Mouse (Mus musculus) lung, embryonic 15.5 days (tissue): Measurements from ENCODE around the gene Rnf114. TPM values are rescaled to one million over a fixed set of nuclear protein-coding genes. Genes with fewer than 3 reads are reported as not detected.

Source experiments
- ATAC-seq: fragments of 200-750 bp; cut with Nextera tagmentation; 2 replicates; pipeline ENCODE4 v1.8.0; 2017; ENCODE audit warnings: moderate number of reproducible peaks, borderline replicate concordance; ENCODE audit not compliant: low FRiP score, low TSS enrichment; ENCODE audit errors: extremely low read depth
- H3K27ac ChIP-seq: fragments of 300-500 bp; sonication (generic); 2 replicates; pipeline ENCODE4 v1.5.1; 2015; ENCODE audit warnings: moderate library complexity, mild to moderate bottlenecking, inconsistent platforms
- H3K27me3 ChIP-seq: fragments of 300-500 bp; sonication (generic); 2 replicates; pipeline ENCODE4 v1.6.1; 2015; ENCODE audit warnings: inconsistent platforms
- H3K36me3 ChIP-seq: fragments of 300-500 bp; sonication (generic); 2 replicates; pipeline ENCODE4 v1.6.1; 2015; ENCODE audit warnings: inconsistent platforms
- H3K4me1 ChIP-seq: fragments of 300-500 bp; sonication (generic); 2 replicates; pipeline ENCODE4 v1.6.1; 2015; ENCODE audit warnings: inconsistent platforms
- H3K4me2 ChIP-seq: fragments of 300-500 bp; sonication (generic); 2 replicates; pipeline ENCODE4 v1.6.1; 2015; ENCODE audit warnings: inconsistent platforms, mild to moderate bottlenecking, moderate library complexity
- H3K4me3 ChIP-seq: fragments of 300-500 bp; sonication (generic); 2 replicates; pipeline ENCODE4 v1.5.1; 2015; ENCODE audit warnings: mild to moderate bottlenecking, inconsistent platforms
- H3K9ac ChIP-seq: fragments of 300-500 bp; sonication (generic); 2 replicates; pipeline ENCODE4 v1.6.1; 2015; ENCODE audit warnings: inconsistent platforms
- H3K9me3 ChIP-seq: fragments of 300-500 bp; sonication (generic); 2 replicates; pipeline ENCODE4 v1.6.1; 2016; ENCODE audit warnings: inconsistent platforms
- WGBS: fragments of 180-500 bp; shearing (Covaris S2); methylation state at CpG from one replicate; pipeline ENCODE4 v1.1.7; 2015; 5-methylcytosine and 5-hydroxymethylcytosine counted together
- polyA plus RNA-seq: library from polyadenylated mRNA; unstranded; fragments of >200 nt; fragmentation: Nextera tagmentation; extraction: Ambion mirVana; gene quantifications from 2 replicates; pipeline ENCODE4 v1.2.1, GENCODE M21; 2015

Gene Rnf114
- polyA plus RNA-seq, 1 experiment from 2014 or later = 102 TPM

DNA sequence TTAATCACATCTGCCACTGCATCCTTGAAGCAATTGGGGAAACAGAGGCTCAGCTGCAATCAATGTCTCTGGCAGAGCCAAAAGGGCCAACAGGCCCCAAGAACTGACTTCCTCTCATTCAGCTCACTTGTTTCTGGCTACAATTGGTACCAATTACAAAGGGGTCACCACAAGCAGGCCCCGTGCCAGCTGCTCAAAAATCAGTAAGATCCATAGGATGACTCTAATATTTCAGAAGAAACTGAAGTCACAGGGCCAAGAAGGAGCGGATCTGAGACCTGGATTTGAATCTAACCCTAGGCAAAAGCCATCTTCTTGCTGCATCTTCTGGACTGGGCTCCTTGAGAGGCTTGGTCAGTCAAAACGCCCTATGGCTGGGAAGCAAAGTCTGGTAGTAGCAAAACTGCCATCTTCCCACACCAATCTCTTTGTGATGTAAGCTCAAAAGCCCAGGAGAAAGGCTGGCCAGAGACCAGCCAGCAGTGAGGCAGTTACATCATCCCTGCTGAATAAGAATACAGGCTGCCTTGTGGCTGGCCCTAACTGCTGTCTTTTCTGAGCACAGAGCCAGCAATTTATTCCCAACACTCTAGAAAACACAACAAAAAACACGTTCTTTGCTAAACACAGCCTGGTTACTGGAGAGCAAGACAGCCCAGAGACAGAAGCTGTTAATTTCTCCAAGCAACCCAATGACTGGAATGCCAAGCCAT lies 1.5 kb upstream of the Rnf114 start:
- H3K4me2 ChIP-seq = peak overlapping the region; percentile 94
- H3K4me3 ChIP-seq = peak overlapping the region; percentile 100
- H3K27me3 ChIP-seq = no peaks in the 10 kb centered on the region
- H3K27ac ChIP-seq = no peak overlapping the region
- ATAC-seq = no peak
- WGBS = 70% methylated on average over 4 of the region's 4 CpGs
- no peaks in the 10 kb centered on the region for H3K36me3 ChIP-seq
- no peaks in the 10 kb centered on the region for H3K9me3 ChIP-seq
- H3K4me1 ChIP-seq = peaks cover 19% of the 10 kb centered on the region
- H3K9ac ChIP-seq = peak overlapping the region; percentile 92; the same call in 1 of the 2 replicates

GRCm38 (mm10) chr2:167492713-167493636 lies 530 bp downstream of the Rnf114 start, which contains the start of gene Spata2:
Spata2 (minus strand) TSS chr2:167492887.
- H3K36me3 ChIP-seq = no peaks in the 10 kb centered on the region
- peak within 1 kb of the TSS; percentile 92 for H3K9ac ChIP-seq
- ATAC-seq = peak; percentile 86
- no peaks in the 10 kb centered on the region for H3K9me3 ChIP-seq
- peaks cover 19% of the 10 kb centered on the region for H3K4me1 ChIP-seq
- H3K27ac ChIP-seq = peak within 1 kb of the TSS; percentile 95
- H3K4me3 ChIP-seq = peak within 1 kb of the TSS; percentile 100
- peak within 1 kb of the TSS; percentile 94 for H3K4me2 ChIP-seq
- H3K27me3 ChIP-seq = no peaks in the 10 kb centered on the region
- 2% methylated on average over 63 of the region's 63 CpGs for WGBS

- ATAC-seq = no peak
- H3K4me2 ChIP-seq = no peak overlapping the region
- 77% methylated on average over 7 of the region's 7 CpGs for WGBS
- H3K9ac ChIP-seq = no peak overlapping the region
- no peak overlapping the region for H3K4me3 ChIP-seq
- H3K27ac ChIP-seq = no peak overlapping the region
- no peaks in the 10 kb centered on the region for H3K27me3 ChIP-seq
- peaks cover 7% of the 10 kb centered on the region for H3K4me1 ChIP-seq
- H3K9me3 ChIP-seq = no peaks in the 10 kb centered on the region
- no peaks in the 10 kb centered on the region for H3K36me3 ChIP-seq
Measured at GRCm38 (mm10) chr2:167496437-167496836, 4.0 kb downstream of the Rnf114 start.

DNA sequence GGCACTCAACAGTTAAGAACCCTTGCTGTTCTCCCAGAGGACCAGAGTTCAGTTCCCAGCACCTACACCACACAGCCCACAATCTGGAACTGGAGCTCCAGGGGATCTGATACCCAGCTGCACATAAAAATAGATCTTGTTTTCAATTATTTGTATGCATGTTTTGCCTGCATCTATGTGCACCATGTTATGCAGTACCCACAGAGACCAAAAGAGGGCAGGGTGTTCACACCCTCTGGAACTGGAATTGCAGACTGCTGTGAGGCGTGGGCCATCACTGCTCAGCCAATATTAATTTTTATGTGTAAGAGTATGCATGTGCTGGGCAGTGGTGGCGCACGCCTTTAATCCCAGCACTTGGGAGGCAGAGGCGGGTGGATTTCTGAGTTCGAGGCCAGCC lies 4.8 kb downstream of the Rnf114 start:
- H3K4me3 ChIP-seq = no peak overlapping the region
- no peaks in the 10 kb centered on the region for H3K9me3 ChIP-seq
- no peaks in the 10 kb centered on the region for H3K27me3 ChIP-seq
- no peaks in the 10 kb centered on the region; the same call in 1 of the 2 replicates for H3K4me1 ChIP-seq
- no peak for ATAC-seq
- H3K36me3 ChIP-seq = no peaks in the 10 kb centered on the region
- H3K27ac ChIP-seq = no peak overlapping the region
- WGBS = 68% methylated on average over 5 of the region's 5 CpGs
- no peak overlapping the region for H3K9ac ChIP-seq
- H3K4me2 ChIP-seq = no peak overlapping the region

- Histone ChIP-seq H3K36me3 (peaks cover 9% of the 10 kb centered on the region), H3K4me2 (peak overlapping the region; percentile 87), H3K4me3 (peak overlapping the region; percentile 89), H3K27ac (peak overlapping the region; percentile 80), H3K27me3 (no peaks in the 10 kb centered on the region), H3K9ac (peak overlapping the region; percentile 85; the same call in 1 of the 2 replicates), H3K4me1 (peaks cover 40% of the 10 kb centered on the region), H3K9me3 (no peaks in the 10 kb centered on the region)
- WGBS = 38% methylated on average over 13 of the region's 13 CpGs
- no peak for ATAC-seq
Measured at GRCm38 (mm10) chr2:167502554-167503252, 10.3 kb downstream of the Rnf114 start.

GRCm38 (mm10) chr2:167503253-167503895 lies 10.9 kb downstream of the Rnf114 start:
- Histone ChIP-seq H3K36me3 (peaks cover 14% of the 10 kb centered on the region), H3K4me1 (peaks cover 44% of the 10 kb centered on the region), H3K4me2 (peak overlapping the region; percentile 87), H3K9ac (peak overlapping the region; percentile 85), H3K9me3 (no peaks in the 10 kb centered on the region), H3K27me3 (no peaks in the 10 kb centered on the region), H3K4me3 (peak overlapping the region; percentile 89), H3K27ac (peak overlapping the region; percentile 80)
- ATAC-seq = peak; percentile 87
- whole genome bisulfite sequencing = under 1% methylated on average over 62 of the region's 85 CpGs

DNA sequence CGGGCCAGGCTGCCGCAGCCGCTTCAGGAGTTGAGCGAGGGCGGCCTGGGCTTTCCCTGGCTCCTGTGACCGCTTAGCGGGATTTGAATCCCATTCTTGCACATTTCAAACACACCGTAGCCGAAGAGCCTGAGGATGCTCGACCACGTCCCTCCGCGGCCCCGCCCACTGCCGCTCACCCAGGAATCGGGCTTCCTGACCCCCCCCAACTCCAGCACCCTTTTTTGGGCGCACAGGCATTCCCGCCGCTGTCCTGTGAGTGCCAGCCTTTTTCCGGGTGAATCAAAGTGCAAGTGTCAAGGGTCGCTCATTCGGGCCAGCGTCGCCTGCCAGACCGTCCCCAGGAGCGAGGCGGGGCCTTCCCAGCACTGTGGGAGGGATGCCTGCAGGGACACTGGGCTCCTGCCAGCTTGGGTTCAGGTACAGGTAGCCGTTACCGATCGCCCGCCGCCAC lies 11.5 kb downstream of the Rnf114 start:
- H3K9ac ChIP-seq = peak overlapping the region; percentile 85
- peaks cover 44% of the 10 kb centered on the region for H3K4me1 ChIP-seq
- H3K27ac ChIP-seq = peak overlapping the region; percentile 80
- no peaks in the 10 kb centered on the region for H3K9me3 ChIP-seq
- peaks cover 18% of the 10 kb centered on the region for H3K36me3 ChIP-seq
- no peaks in the 10 kb centered on the region for H3K27me3 ChIP-seq
- peak overlapping the region; percentile 89 for H3K4me3 ChIP-seq
- under 1% methylated on average over 32 of the region's 32 CpGs for WGBS
- ATAC-seq = peak; percentile 17; the same call in 1 of the 2 replicates
- H3K4me2 ChIP-seq = peak overlapping the region; percentile 87

DNA sequence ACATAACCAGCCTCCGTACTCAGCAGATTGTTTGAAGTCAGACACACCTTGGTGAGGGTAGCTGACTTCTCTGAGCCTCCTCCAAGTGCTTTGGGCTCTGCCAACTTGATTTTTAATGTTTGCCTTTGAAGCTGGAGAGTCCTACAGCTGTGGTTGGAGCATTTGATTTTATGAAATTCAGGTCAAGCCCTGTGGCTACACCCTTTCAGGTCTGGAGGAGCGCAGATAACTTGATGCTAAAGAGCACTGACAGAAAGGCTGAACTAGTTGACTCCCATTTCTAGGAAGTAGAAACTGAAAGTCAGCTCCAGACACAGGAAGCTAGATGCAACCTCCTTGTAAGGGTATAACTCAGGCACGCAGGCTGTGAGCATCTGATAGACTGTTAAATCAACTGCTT lies 12.7 kb downstream of the Rnf114 start:
- peaks cover 44% of the 10 kb centered on the region for H3K4me1 ChIP-seq
- H3K27ac ChIP-seq = peak overlapping the region; percentile 80
- peak overlapping the region; percentile 87 for H3K4me2 ChIP-seq
- no peak overlapping the region; the same call in 1 of the 2 replicates for H3K9ac ChIP-seq
- 61% methylated on average over 3 of the region's 3 CpGs for WGBS
- peak overlapping the region; percentile 89; the same call in 1 of the 2 replicates for H3K4me3 ChIP-seq
- no peaks in the 10 kb centered on the region for H3K9me3 ChIP-seq
- no peaks in the 10 kb centered on the region for H3K27me3 ChIP-seq
- peak; percentile 24; the same call in 1 of the 2 replicates for ATAC-seq
- H3K36me3 ChIP-seq = peaks cover 30% of the 10 kb centered on the region

DNA sequence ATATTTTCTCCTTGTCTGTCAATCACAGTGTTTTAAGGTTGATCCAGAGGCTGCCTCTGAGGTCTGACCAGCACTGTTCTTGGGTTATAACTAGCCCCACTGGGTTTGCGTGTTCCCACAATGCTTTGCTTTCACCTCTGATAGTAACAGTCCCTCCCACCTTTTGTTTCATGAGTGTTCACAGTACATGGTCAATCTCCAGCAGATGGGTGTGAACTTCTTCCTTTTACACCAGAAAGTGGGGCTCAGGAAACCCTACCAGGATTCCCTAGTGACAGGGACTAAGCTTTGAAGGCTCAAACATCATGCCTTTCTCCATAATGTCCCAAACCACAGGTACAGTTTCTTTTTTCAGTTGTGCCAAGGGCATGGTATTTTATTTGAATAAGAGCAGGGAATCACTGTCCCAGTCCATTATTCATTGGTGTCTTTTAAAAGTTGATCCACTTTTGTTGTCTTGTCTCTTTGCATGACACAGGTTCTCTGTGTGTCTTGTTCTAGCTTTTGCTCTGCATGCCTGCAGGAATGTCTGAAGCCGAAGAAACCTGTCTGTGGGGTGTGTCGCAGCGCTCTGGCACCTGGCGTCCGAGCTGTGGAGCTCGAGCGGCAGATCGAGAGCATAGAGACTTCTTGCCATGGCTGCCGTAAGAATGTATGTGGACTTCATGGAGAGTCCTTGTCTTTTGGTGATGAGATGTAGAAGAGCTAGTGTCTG lies 14.3 kb downstream of the Rnf114 start:
- Histone ChIP-seq H3K4me3 (no peak overlapping the region), H3K27ac (no peak overlapping the region), H3K27me3 (no peaks in the 10 kb centered on the region), H3K36me3 (peaks cover 46% of the 10 kb centered on the region), H3K4me1 (peaks cover 44% of the 10 kb centered on the region), H3K4me2 (no peak overlapping the region), H3K9me3 (no peaks in the 10 kb centered on the region), H3K9ac (no peak overlapping the region)
- no peak for ATAC-seq
- 81% methylated on average over 10 of the region's 10 CpGs for WGBS

- H3K27me3 ChIP-seq = no peaks in the 10 kb centered on the region
- no peak for ATAC-seq
- H3K9ac ChIP-seq = no peak overlapping the region
- peaks cover 58% of the 10 kb centered on the region for H3K36me3 ChIP-seq
- H3K4me3 ChIP-seq = no peak overlapping the region
- H3K9me3 ChIP-seq = no peaks in the 10 kb centered on the region
- H3K4me1 ChIP-seq = peaks cover 40% of the 10 kb centered on the region
- H3K27ac ChIP-seq = peak overlapping the region; percentile 15; the same call in 1 of the 2 replicates
- WGBS = 72% methylated on average over 3 of the region's 3 CpGs
- H3K4me2 ChIP-seq = 0 out of 2 replicates have a peak overlapping the region, but pooled peaks have one; percentile 1
Measured at GRCm38 (mm10) chr2:167507719-167508385, 15.4 kb downstream of the Rnf114 start.
